Mouse (Mus musculus) monocyte, adult 2 months (primary cell): Measurements from ENCODE around the gene Elmsan1.

Experiments used
- DNase-seq, 2 experiments: peaks; one replicate each; pipeline ENCODE4 v3.0.0; 2022; ENCODE audit warnings: low spot score in 2 of 2, low read depth in 1 of 2

The Elmsan1 gene

GRCm38 (mm10) chr12:84107692-84108091 lies 111.0 kb downstream of the Elmsan1 start:
- peak in 1 of 2 experiments; percentile 4 for DNase-seq

- no peak for DNase-seq
Observed at GRCm38 (mm10) chr12:84107012-84107411, 111.7 kb downstream of the Elmsan1 start.

GRCm38 (mm10) chr12:84101493-84101845 lies 117.2 kb downstream of the Elmsan1 start:
- no peak for DNase-seq

GRCm38 (mm10) chr12:84100604-84101492 lies 117.8 kb downstream of the Elmsan1 start, which contains the start of gene Acot6:
TSS of gene Acot6 (plus strand) at chr12:84100654.
- peak in 1 of 2 experiments; percentile 9 for DNase-seq

GRCm38 (mm10) chr12:84100071-84100470 lies 118.6 kb downstream of the Elmsan1 start:
- no peak for DNase-seq

- DNase-seq: no peak
Observed at GRCm38 (mm10) chr12:84099605-84100004, 119.1 kb downstream of the Elmsan1 start.
